Mouse (Mus musculus) frontal cortex, postnatal 25 days (tissue): ENCODE measurements around the gene AI837181.
A peak's percentile ranks its signal among the peaks of the same experiment; 100 is the strongest.

Source experiments
- DNase-seq, 2 experiments: peaks; one replicate each; pipeline ENCODE4 v3.0.0; 2022; ENCODE audit warnings: low spot score in 2 of 2

Gene AI837181

DNA sequence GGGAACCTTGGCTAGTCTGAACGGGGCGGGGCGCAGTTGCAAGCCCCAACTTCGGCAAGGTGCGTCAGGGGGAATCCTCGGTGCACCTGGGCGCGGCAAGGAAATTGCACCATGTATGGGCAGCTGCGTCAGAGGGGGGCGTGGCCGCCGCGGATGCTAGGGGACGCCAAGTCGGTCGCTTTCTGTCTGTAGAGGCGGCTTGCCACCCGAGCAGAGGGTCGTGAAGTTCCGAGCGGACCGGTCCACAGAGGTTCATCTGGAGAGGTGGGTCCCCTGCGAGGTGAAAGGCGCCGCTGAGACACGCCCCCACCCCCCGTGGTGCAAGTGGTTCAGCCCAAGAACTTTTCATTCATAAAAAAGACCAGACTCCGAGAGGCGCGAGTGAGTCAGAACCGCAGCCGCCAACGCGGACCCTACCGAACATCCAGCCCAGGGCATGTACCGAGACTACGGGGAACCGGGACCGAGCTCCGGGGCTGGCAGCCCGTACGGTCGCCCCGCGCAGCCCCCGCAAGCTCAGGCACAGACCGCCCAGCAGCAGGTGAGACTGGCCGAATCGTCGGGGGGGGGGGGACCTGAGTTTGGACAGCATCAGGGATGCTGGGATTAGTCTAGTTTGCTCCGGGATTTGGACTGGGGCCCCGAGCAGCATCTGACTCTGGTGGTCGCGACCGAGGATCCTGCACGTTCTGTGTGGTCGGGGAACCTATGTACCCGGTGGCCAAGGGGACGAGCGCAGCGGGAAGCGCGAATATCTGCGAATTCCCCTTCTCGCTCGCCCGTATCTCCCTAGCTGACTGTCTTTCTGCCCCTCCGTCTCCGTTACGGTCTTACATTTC is 22.8 kb downstream of the AI837181 start, which contains the start of gene Fosl1:
TSS of gene Fosl1 (plus strand) at position 33 of the 839 bp plus-strand sequence.
- DNase-seq, result peak; percentile 51 to 54

DNA sequence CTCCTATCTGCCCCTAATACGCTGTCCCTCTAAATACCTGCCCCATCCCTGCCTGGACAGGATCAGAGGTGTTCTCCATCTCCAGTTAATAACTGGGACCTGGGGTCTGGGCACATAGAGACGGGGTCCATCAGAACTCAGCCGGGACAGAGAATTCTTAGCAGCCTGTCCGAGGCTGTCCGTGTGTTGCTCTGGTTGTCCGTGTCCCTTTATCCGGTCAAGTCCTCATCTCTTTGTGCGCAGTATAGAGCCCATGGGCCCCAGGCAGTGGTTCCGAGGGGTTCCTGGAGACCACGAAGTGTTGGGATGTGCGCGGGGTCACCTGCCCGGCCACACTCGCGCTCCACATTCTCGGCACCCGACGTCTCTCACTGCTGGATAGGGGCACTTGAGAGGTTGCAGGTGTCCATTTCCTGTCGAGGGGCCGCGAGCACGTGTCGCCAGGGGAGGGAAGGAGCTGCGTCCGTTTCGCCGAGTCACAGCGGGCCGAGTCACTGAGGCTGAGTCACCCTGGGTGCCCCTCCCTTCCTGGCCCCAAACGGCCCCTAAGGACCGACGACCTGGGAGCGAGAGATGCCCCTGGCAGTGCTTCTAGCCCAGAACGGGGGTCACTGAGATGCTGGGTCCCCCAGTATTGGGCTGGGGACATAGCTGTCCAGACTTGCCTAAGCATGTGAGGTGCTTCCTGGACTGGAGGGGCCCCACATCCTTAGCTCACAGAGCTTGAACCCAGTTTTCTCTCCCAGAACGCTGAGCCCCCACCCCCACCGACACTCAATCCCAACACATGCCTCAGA is 23.6 kb downstream of the AI837181 start:
- DNase-seq, result no peak

DNA sequence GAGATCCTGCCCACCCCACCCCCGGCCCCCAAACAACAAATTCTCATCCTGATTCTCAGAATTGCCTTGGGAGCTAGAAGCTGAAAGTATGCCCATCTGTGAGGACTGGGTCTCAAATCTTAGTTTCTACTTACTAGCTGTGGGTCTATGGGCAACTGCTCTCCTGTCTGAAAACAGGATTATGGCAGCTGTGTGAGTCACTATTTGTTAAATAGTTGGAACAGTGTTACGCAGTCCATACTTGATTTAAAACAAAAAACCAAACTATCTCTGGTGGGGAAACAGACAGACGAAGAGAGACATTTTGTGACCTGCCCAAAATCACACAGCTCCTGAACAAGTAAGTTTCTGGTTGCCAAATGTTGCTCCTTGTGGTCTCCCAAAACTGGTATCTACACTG is 24.7 kb downstream of the AI837181 start:
- no peak for DNase-seq

DNA sequence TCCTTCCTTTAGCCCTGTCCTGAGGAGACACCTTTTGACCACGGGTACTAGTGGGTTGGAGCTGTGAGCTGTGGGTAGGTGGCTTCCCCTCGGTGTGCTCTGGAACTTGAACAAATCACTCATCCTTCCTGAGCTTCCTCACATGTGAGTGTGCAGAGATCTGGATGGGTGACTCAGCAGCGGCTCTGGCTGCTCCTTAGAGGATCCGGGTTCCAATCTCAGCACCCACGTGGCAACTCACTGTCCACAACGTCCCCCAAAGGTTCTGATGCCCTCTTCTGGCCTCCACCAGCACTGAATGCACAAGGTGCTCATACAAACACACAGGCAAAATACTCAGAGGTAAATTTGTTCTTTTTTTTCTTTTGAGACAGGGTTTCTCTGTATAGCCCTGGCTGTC is 26.8 kb downstream of the AI837181 start:
- DNase-seq, result no peak

DNA sequence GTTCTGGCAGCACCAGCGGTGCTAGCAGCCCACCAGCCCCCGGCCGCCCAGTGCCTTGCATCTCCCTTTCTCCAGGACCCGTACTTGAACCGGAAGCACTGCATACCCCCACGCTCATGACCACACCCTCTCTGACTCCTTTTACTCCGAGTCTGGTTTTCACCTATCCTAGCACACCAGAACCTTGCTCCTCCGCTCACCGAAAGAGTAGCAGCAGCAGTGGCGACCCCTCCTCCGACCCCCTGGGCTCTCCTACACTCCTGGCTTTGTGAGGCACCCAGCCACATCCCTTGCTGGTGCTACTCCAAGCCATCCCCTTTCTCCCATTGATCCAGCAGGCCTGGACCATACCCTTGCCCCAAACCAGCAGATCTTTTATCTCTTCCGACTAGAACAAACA is 30.1 kb downstream of the AI837181 start:
- DNase-seq, result no peak

DNA sequence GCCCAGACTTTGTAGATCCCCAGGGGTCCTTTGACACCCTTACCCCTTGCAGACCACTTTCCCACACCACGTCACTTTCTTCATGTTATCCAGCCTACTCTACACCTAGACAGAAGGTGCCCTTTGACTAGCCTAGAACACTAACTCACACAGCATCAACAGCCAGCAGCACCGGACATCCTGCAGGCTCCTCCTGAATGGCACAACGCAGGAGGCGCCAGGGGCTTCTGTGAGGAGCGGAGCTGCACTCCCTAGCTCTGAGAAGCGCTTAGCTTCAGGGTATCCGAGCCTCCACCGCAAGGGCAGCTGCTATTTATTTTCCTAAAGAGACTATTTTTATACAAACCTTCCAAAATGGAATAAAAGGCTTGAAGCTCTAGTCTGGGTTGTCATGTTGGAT is 30.6 kb downstream of the AI837181 start:
- DNase-seq, result no peak

DNA sequence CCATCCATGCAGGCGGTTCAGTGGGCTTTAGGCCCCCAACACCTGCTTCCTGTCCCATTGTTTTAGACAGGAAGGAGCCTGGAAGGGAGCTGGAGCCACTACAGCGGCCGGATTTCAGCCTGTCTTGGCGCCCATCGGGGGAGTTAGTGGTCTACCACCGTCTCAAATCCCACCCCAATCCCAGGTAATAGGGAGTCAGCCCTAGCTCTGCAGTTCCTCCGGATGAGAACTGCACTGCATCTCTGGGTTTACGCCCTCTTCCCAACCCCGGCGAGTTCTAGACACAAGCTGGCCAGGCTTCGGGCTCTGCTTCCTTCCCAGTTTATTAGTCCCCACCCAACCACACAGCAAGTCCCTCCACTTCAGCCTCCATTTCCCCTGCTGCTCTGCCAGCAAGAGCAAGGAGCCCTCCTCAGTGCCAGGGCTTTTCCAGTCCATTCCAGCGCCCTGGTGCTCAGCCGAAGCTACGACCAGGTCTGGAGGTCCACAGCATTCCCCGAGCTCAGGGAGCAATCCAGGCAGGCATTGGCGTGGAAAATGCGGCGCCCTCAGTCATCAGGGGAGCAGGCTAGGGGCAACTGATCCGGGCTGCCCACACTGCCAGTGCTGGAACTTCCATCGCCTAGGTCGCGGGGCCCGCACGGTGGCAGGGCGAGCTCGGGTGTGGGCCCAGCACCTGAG is 31.4 kb downstream of the AI837181 start:
- no peak for DNase-seq

DNA sequence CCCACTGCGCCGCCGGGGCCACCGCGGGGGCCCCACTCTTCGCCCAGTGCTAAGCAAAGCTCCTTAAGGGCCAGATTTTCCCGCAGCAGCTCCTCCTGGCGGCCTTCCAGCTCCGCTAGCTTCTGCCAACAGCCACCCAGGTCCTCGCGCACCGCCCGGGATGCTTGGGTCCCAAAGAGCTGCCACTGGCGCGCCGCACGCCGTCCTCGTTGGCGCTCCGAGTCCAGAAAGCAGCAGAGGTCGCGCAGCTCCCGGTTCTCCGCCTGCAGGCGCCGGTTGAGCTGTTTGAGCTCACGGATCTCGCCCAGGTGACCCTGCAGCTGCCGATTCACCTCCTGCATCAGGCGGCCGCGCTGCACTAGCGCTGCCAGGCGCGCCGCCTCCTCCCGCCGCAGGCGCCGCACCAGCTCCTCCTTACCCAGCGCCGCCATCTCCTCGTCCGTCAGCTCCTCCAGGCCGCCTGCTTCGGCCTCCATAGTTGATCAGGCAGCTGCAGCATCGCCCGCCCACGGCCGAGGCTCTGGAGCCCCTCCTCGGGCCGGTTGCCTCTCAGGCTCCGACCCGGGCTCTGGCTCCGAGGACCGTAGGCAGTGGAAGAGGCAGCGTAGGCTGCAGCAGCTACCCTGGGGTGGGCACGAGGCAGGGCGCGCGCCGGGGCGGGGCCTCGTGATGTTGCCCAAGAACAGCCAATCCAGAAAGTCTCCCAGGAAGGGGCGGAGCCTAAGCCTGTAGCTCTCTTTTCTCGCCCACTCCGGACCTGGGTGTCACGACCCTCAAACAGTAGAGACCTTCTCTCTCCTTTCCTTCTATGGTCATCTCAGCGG is 32.2 kb downstream of the AI837181 start:
- peak; percentile 94 to 95 for DNase-seq

DNA sequence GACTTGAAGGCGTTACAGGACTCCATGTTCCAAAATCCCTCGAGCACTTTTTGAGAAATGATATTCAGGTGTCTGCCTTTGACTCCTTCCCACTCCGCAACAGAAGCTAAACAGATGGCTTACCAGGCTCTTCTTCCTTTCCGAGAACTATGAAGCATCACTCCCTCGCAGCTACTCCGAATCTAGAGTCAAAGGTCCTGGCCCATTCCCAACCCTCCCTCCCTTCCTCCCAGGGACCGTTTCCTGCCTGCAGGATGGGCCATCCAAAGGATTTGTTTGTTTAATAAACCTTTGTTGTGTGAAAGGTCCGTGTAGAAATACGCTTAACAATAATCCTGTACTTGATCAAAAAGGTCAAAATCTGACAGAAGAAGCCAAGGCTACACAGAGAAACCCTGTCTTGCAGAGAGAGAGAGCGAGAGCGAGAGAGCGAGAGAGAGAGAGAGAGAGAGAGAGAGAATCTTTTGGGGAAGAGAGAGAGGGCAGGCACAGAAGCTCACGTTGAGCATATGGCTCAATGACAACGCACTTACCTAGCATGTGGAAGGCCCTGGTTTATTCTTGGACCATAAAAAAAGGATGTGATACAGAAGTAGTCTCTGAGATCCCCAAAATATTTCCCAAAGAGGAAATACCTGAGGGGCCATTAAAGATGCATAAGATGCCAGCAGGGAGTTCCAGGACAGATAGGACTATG is 33.0 kb downstream of the AI837181 start, which contains the start of gene Ccdc85b:
TSS of gene Ccdc85b (minus strand) at position 149 of the 697 bp plus-strand sequence.
- no peak for DNase-seq

DNA sequence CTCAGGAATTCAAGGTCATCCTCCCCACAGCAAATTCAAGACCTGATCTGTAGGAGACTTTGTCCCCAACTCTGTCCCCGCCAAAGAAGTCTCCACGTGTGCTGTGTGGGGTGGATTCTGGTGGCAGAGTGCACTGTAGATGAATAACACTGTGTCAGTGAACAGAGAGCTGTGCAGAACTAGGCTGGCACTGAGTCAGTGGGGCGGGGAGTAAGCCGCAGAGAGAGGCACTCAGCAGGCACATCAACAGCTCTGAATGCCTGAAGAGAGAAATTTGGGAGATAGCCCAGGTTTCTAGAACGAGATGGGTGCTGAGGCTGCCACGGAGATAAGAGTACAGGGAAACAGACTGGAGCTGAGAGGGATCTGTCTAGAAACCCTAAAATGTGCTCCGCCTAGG is 34.1 kb downstream of the AI837181 start:
- DNase-seq, result no peak

DNA sequence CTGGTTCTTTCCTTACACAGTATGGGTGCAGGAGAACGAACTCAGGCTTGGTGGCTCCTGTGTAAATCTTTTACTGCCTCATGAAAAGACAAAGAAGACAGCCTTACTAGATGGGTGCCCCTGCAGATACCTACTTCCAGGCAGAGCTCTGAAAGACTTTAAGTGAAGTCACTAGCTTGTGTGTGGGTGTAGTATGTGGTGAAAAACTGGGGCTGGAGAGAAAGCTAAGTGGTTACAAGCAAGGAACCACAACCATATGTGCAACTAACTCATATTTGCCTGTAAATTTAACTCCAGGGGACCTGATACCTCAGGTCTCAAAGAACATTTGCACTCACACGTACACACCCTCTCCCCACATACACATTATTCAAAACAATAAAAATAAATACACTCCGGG is 35.0 kb downstream of the AI837181 start:
- DNase-seq, result no peak

DNA sequence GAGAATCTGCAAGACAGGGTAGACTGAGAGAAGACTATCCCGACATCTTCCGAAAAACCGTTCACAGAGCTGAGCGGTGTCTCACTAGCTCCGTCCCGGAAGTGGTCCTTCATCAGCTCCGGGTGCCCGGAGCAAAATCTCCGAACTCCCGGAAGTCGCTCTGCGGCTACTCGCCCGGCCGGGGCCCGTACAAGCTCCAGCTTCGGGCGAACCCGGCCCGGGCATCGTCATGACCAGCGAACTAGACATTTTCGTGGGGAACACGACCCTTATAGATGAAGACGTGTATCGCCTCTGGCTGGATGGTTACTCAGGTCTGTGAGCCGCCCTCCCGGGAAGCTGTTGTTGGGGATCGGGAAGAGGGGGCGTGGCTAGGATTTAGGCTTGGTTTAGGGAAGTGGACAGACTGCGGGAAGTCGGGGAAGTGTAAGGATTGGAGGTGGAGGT is 35.5 kb downstream of the AI837181 start, which contains the start of gene Fibp:
TSS of gene Fibp (plus strand) at position 151 of the 447 bp plus-strand sequence.
- DNase-seq, result peak; percentile 70 to 74

DNA sequence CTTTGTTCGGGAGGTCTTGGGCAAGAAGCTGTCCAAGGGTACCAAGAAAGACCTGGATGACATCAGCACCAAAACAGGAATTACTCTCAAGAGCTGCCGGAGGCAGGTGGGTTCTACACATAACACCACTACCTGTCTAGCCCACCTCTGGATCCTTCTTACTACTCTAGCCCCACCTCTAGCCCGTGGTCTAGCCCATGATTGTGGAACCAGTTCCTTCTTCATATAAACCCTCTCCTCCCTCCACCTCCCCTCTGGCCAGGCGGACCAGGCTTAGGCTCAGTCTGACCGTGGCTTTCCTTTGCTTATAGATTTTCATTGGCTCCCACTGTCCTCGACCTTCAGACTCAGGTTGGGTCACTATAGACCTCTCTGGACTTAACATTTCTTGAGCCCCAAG is 36.5 kb downstream of the AI837181 start:
- no peak for DNase-seq

DNA sequence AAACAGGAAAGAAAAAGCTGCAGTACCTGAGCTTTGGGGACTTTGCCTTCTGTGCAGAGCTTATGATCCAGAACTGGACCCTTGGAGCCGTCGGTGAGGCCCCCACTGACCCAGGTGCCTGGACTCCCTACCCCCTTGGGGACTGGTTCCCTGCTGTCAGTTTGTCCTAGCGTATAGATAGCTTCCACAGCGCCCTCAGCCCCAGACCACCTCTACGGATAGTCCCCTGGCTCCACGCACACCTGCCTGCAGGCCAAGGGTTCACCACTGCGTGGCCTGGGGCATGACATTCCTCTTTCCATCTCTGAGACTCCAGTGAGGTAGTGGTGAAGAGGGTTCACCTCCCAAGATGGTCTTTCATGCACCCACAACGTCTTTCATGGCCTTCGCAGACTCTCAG is 38.3 kb downstream of the AI837181 start:
- DNase-seq, result no peak

DNA sequence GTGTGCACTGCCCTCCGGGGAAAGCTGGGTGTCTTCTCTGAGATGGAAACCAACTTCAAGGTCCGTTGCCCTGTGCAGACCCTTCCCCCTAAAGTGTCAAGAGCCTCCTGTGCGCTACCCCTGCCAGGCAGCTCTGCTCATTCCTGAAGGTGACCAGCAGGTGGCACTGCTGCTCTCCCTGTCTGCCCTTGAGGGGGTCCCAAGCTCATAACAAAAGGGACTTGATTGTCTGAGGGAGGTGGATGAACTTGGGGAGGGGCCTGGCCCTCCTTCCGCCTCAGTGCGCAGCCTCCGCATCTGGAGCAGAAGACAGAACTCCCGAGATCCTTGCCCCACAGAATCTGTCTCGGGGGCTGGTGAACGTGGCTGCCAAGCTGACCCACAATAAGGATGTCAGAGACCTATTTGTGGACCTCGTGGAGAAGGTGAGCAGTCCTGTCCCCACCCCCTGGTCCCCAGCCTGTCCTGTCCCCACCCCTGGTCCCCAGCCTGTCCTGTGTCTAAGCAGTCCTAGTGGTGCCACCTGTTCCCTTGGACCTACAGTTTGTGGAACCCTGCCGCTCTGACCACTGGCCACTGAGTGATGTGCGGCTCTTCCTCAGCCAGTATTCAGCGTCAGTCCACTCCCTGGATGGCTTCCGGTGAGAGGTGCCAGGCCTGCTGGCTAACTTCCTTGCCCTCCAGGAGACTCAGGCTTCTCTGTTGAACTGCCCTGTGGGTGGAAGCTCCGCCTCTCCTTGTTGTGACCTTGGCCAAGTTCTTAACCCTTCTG is 39.0 kb downstream of the AI837181 start:
- no peak for DNase-seq

DNA sequence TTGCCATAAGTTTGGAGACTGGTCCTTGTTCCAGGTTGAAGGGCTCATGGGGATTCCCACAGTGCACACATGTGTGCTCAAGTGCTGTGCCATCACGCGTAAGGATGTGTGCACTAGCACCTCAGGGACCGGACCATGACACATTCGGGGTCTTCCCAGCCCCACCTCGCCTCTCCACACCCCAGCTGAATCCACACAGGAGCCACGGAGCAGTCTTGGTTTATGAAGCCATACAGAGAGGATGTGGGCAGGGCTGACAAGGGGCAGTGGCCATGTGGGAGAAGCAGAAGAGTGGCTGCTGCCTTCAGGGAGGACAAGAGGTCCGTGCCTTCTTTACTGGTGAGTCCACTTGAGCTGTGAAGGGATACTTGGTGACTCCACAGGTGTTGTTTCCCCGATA is 40.1 kb downstream of the AI837181 start:
- DNase-seq, result no peak

DNA sequence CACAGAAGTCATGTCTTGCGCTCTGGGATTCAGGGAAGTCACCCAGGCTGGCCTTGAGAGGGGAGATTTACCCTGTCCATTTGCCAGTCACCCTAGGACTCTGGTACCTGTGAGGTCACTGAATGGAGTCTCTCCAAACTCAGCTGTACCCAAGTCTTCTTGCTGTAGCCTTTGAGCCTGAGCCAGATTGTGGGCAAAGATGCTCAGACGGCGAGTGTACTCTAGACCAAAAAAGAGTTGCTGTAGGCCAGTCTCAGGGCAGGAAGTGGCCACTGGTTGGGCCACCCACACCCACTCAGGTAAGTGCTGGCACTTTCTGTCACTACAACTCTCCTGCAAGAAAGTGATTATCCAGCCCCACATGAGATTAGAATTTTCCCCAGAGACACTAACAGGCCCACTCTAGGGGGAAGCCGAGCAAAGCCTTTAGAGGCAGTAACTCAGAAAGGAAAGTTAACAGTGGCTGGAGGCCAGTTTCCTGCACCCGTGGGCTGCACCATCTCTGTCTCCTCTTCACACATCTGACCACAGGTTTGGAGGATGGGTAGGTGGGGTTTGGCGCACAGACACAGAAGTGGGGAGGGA is 42.1 kb downstream of the AI837181 start:
- DNase-seq, result no peak

DNA sequence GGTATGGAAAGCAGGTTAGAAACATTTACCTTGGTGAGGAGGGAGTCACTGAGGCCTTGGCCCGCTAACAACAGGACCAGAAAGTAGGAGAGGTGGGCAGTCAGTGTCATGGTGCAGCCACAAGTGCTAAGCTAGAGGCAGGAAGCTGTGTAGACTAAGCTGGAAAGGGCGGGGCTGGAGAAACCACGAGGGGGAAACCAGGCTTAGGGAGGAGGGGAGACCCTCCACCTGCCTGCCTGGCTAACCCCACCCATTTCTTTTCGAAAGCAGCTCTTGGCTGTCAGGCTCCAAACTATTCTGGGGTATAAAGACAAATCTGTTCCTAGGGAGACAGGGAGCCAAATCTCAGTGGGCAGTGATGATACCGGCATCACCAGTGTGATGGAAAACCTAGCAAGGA is 43.4 kb downstream of the AI837181 start, which contains the start of gene Ctsw:
TSS of gene Ctsw (minus strand) at position 134 of the 400 bp plus-strand sequence.
- DNase-seq, result no peak

DNA sequence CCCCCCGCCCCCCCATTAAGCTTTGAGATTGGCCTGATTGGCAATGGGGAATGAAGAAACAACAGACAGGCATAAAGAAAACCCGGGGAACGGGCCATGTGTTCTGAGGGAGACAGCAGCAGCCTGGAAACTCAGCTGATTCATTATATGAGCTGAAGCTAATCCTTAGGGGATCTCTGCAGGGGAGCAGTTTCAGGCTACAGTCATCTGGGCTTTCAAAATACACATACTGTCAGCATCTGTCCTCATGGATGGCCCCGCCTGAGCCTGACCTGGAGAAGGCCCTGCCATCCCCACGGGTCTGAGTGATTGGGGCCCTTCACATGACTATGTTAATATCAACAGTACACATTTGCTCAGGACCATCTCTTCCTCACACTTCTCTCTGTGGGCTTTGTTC is 46.9 kb downstream of the AI837181 start:
- no peak for DNase-seq
